Mouse (Mus musculus): Measurements from ENCODE around the gene Ap2m1.

DNA sequence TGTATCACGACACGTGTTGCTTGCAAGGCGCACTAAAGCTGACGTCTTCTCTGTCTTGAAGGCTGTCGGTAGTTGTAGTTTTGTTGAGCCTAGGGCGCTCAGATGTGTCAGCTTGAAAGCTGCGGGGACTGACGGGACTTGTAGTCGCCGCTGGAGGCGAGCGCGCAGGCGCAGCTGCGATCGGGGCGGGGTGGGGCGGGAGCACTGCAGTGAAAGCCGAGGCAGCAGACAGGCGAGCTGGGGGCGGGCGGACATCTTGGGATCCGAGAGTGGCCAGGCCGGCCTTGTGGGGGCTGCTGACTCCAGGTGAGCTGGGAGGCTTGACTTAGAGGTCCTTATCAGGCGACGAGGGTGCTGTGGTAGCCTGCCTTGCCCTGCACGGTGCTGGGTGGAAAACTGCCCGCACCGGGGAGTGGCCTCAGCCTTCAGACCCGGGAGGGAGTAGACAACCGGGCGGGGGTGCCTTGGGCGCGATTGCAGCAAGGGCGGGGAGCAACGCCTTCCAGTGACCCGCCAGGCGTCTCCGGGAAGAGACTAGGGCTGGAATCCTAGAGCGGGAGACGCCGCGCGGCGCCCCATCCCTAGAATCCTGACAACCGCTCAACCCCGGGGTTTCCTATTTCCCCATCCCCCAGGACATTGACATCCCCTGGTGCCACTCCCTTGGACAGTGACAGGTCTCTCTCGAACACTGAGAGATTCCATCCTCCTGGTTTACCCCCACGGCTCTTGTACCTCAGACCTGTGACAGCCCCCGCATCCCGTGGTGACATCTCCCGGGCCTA lies at the start of gene Ap2m1:
- TF ChIP-seq CTCF (IDR thresholded peaks at IDR 0.05; ENCODE audit: extremely low read depth, insufficient read depth, insufficient read length, insufficient replicate concordance) (no peak), POLR2A (IDR thresholded peaks at IDR 0.05; ENCODE audit: low read depth, low read length) (peak; percentile 73)

Data from spleen, adult 2 months (tissue).